Mouse (Mus musculus): ENCODE measurements around the gene Slc9b1.

Gene Slc9b1

DNA sequence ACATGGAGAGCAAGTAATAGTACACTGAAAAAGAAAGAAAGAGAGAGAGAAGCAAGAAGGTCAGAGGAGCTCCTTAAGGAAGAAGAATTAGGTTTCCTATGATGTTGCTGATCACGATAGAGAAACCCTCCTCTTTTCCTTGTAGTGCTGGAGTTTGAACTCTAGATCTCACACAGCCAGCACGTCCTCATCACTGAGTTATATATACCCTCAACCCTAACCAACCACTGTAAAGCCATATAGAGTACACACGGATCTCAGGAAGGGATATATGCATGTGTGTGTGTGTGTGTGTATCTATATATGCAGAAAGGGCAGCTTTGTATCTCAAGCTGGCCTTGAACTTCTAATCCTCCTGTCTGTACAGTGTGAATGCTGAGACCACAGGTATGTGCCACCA is 69.4 kb downstream of the Slc9b1 start:
- no peak overlapping the region for H3K4me3 ChIP-seq (replicated peaks; ENCODE audit: low read length)
- TF ChIP-seq POU5F1 (IDR thresholded peaks at IDR 0.05; ENCODE audit: borderline replicate concordance, low read length) = no peak
- TF ChIP-seq NANOG (IDR thresholded peaks at IDR 0.05; ENCODE audit: borderline replicate concordance, low read length) = no peak
- TF ChIP-seq CTCF (conservative IDR thresholded peaks at IDR 0.05; ENCODE audit: low read length) = no peak
- peaks cover 21% of the 10 kb centered on the region; the same call in 1 of the 2 replicates for H3K36me3 ChIP-seq (ENCODE audit: insufficient read depth, low read length)
- H3K27me3 ChIP-seq (ENCODE audit: insufficient read depth, low read length) = no peaks in the 10 kb centered on the region
- no peaks in the 10 kb centered on the region for H3K9me3 ChIP-seq (ENCODE audit: low read length)
- H3K4me1 ChIP-seq (replicated peaks; ENCODE audit: low read depth, low read length) = peaks cover 47% of the 10 kb centered on the region

DNA sequence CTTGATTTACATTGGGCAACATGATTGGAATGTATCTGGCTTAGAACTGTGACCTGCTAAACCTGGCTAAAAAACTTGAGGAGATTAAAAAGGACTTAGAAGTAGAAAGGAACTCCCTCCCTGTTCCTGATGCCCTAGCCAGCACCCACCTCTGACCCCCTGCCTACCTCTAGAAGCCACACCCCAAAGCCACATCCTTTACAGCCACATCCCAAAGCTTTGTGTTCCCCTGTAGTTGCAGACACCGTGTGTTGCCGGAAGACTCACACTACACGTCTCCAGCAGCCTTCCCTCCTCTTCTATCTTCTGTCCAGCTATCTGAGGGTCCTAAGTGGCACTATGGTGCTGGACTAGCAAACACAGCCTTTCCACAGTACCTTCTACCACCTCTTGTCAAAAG is 70.0 kb downstream of the Slc9b1 start:
- no peaks in the 10 kb centered on the region for H3K27me3 ChIP-seq (ENCODE audit: insufficient read depth, low read length)
- TF ChIP-seq CTCF (conservative IDR thresholded peaks at IDR 0.05; ENCODE audit: low read length) (no peak), POU5F1 (IDR thresholded peaks at IDR 0.05; ENCODE audit: borderline replicate concordance, low read length) (no peak), NANOG (IDR thresholded peaks at IDR 0.05; ENCODE audit: borderline replicate concordance, low read length) (no peak)

DNA sequence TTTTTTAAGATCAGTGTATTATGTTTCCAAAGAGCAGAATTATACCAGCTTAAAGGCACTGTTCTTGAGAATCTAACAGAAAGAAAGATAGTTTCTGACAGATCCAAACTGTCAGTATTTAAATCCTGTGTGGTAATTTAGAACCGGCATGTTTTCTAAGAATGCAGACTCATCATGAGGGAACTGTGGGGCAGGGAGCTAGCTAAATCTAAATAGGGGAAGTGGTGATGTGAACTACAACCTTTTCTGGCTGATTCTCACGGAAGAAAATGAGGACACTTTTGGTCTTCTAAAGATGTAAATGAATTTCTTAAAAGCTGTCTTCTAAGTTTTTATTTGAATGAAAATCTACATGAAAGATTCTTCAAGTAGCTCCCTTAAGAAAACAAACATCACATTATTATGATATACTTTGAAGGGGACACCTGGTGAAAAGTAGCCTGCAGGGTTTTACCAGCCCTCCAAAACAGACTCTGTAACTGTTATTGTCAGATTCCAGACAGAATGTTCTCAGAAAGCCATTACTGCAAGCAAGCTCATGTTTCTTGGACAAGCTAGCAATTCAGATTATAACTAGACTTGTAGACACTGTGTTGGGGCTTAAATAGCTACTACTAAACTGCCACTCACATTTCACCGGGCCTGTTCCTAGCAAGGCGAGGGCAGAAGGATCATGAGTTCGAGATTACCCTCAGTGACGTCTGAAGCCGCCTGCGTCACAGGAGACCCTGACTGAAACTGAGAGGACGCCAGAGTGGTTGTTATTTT is 72.9 kb downstream of the Slc9b1 start:
- Histone ChIP-seq H3K27me3 (ENCODE audit: insufficient read depth, low read length) (no peaks in the 10 kb centered on the region), H3K9me3 (ENCODE audit: low read length) (no peaks in the 10 kb centered on the region), H3K36me3 (ENCODE audit: insufficient read depth, low read length) (peaks cover 11% of the 10 kb centered on the region; the same call in 1 of the 2 replicates), H3K4me1 (replicated peaks; ENCODE audit: low read depth, low read length) (peaks cover 44% of the 10 kb centered on the region), H3K4me3 (replicated peaks; ENCODE audit: low read length) (no peak overlapping the region)
- no peak for TF ChIP-seq CTCF (conservative IDR thresholded peaks at IDR 0.05; ENCODE audit: low read length)
- TF ChIP-seq POU5F1 (IDR thresholded peaks at IDR 0.05; ENCODE audit: borderline replicate concordance, low read length) = no peak
- TF ChIP-seq NANOG (IDR thresholded peaks at IDR 0.05; ENCODE audit: borderline replicate concordance, low read length) = no peak

More for the DNA sequence above, 70.0 kb downstream of the Slc9b1 start:
- H3K36me3 ChIP-seq (ENCODE audit: insufficient read depth, low read length) = peaks cover 21% of the 10 kb centered on the region; the same call in 1 of the 2 replicates
- peaks cover 45% of the 10 kb centered on the region for H3K4me1 ChIP-seq (replicated peaks; ENCODE audit: low read depth, low read length)
- no peaks in the 10 kb centered on the region for H3K9me3 ChIP-seq (ENCODE audit: low read length)
- no peak overlapping the region for H3K4me3 ChIP-seq (replicated peaks; ENCODE audit: low read length)

DNA sequence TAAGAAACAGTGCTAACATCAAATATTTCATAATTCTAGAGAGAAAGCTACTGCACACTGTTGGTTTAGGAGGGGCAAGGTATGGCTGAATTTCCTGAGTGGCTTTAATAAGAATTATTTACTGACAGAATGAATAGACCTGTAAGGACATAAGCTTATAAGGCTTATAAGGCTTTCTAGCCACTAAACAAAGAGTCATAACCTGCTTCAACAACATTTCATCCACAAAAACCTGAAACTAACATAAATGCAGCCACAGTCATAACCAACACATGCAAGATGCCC is 73.4 kb downstream of the Slc9b1 start:
- Histone ChIP-seq H3K36me3 (ENCODE audit: insufficient read depth, low read length) (peaks cover 9% of the 10 kb centered on the region; the same call in 1 of the 2 replicates), H3K9me3 (ENCODE audit: low read length) (no peaks in the 10 kb centered on the region), H3K27me3 (ENCODE audit: insufficient read depth, low read length) (no peaks in the 10 kb centered on the region), H3K4me1 (replicated peaks; ENCODE audit: low read depth, low read length) (peaks cover 44% of the 10 kb centered on the region), H3K4me3 (replicated peaks; ENCODE audit: low read length) (no peak overlapping the region)
- TF ChIP-seq CTCF (conservative IDR thresholded peaks at IDR 0.05; ENCODE audit: low read length) (no peak), POU5F1 (IDR thresholded peaks at IDR 0.05; ENCODE audit: borderline replicate concordance, low read length) (no peak), NANOG (IDR thresholded peaks at IDR 0.05; ENCODE audit: borderline replicate concordance, low read length) (no peak)

DNA sequence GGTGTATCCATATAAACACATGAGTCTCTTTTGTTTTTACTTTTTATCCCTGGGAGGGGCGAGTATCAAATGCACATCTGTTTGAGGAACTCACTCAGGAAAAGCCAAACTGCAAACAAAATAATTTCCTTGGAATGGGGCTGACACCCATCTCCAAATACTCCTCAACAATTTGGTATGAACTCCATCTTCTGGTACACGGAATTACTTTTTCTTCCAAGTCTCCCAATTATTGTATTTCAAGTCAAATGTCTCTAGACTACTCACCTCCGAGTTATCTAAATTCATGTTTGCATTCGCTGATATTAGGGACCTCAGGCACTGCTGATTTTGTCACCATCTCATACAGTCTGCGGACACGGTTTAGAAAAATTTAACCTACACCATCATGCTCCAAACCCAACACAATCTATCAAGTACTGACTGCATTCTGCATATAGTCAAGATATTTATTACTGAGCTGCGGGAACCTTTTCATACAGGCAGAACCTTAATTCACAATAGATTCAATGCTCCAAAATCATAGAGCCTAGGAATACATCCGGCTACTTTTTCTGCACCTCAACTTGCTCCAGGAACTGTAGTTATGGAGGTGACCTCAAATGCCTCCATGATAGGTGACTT is 74.5 kb downstream of the Slc9b1 start:
- H3K36me3 ChIP-seq (ENCODE audit: insufficient read depth, low read length) = peaks cover 4% of the 10 kb centered on the region; the same call in 1 of the 2 replicates
- H3K4me1 ChIP-seq (replicated peaks; ENCODE audit: low read depth, low read length) = peaks cover 40% of the 10 kb centered on the region
- no peaks in the 10 kb centered on the region for H3K27me3 ChIP-seq (ENCODE audit: insufficient read depth, low read length)
- H3K4me3 ChIP-seq (replicated peaks; ENCODE audit: low read length) = peak overlapping the region; percentile 87
- TF ChIP-seq NANOG (IDR thresholded peaks at IDR 0.05; ENCODE audit: borderline replicate concordance, low read length) (no peak), POU5F1 (IDR thresholded peaks at IDR 0.05; ENCODE audit: borderline replicate concordance, low read length) (no peak), CTCF (conservative IDR thresholded peaks at IDR 0.05; ENCODE audit: low read length) (no peak)
- no peaks in the 10 kb centered on the region for H3K9me3 ChIP-seq (ENCODE audit: low read length)

DNA sequence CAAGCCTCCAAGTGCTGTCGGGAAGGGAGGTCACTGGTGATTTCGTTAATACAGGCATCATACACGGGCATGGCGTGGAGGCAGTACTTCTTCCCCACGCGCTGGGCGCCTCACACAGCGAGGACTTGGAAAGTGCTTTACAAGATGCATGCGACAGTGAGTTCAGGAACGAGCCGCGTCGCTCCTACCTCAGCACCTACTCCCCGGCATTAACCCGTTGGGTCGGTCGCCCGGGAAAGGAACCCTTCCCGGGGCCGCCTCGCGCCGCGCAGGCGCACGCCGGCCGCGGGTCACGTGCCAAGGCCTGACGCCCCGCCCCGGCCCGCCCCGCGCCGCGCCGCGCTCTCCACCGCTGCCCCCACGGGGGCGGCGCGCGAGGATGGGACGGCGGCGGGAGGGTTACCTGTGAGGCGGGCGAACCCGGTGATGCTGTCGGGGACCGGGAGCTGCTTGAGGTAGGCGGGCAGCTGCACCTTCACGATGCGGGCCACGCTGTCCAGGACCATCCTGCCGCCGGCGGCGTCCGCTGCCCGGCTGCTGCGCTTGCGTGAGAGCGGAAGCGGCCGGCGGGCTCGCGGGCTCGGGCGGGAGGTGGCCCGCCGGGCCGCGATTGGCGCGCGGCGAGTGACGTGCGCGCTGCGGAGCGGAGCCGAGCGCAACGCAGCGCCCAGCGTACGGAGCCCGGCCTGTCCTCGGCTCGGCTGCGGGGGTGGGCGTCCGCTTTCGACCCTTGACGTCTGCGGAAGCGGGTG is 75.2 kb downstream of the Slc9b1 start:
- Histone ChIP-seq H3K4me1 (replicated peaks; ENCODE audit: low read depth, low read length) (peaks cover 33% of the 10 kb centered on the region), H3K36me3 (ENCODE audit: insufficient read depth, low read length) (peaks cover 4% of the 10 kb centered on the region; the same call in 1 of the 2 replicates), H3K4me3 (replicated peaks; ENCODE audit: low read length) (peak overlapping the region; percentile 87), H3K9me3 (ENCODE audit: low read length) (no peaks in the 10 kb centered on the region), H3K27me3 (ENCODE audit: insufficient read depth, low read length) (no peaks in the 10 kb centered on the region)
- no peak for TF ChIP-seq NANOG (IDR thresholded peaks at IDR 0.05; ENCODE audit: borderline replicate concordance, low read length)
- no peak for TF ChIP-seq POU5F1 (IDR thresholded peaks at IDR 0.05; ENCODE audit: borderline replicate concordance, low read length)
- no peak for TF ChIP-seq CTCF (conservative IDR thresholded peaks at IDR 0.05; ENCODE audit: low read length)

DNA sequence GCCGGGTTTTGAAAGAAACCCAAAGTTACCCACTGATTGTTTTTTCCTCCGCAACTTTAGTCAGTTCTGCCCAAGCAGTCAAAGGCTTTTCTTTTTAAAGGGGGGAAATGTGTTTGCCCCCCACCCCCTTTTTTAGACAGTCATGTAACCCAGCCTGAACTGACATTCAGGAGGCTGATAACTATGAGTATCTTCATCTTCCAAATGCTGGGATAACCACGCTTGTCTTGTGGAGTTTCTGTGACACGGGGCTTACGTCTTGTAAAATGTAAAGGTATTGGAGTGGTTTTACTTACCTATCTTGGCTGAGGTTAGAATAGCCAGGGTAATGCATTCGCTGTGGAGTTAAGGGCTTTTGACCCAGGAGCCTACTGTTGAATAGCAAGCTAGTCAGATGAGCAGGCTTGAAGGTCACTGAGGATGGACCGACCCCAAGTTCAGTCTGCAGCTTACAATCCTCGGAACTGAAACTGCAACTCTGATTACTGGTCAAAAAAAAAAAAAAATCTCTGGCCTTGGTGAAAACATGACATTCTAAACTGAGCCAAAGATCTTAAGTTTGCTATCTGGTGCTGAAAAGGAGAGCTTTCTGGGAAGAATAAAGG is 75.9 kb downstream of the Slc9b1 start, which contains the start of gene Cisd2:
Cisd2 (minus strand) TSS at position 318 of the 605 bp plus-strand sequence.
- Histone ChIP-seq H3K36me3 (ENCODE audit: insufficient read depth, low read length) (peaks cover 4% of the 10 kb centered on the region; the same call in 1 of the 2 replicates), H3K4me3 (replicated peaks; ENCODE audit: low read length) (peak within 1 kb of the TSS; percentile 87), H3K9me3 (ENCODE audit: low read length) (no peaks in the 10 kb centered on the region), H3K27me3 (ENCODE audit: insufficient read depth, low read length) (no peaks in the 10 kb centered on the region), H3K4me1 (replicated peaks; ENCODE audit: low read depth, low read length) (peaks cover 26% of the 10 kb centered on the region)
- TF ChIP-seq CTCF (conservative IDR thresholded peaks at IDR 0.05; ENCODE audit: low read length) = no peak
